Mouse (Mus musculus) gastrocnemius, postnatal 36 days (tissue): ENCODE results near the gene Vwa8. TPM values are rescaled to one million over a fixed set of nuclear protein-coding genes. Genes with fewer than 3 reads are reported as not detected.

ENCODE experiments used
- DNase-seq, 2 experiments: peaks; one replicate each; pipeline ENCODE4 v3.0.0; 2022
- intact Hi-C: fragments of 180-260 bp; cut with DNase I; formaldehyde crosslinking; loops from one replicate; pipeline ENCODE4 v1.15.1; 2025
- total RNA-seq, 2 experiments: library from RNA; stranded (reverse); gene quantifications; 2 replicates each; pipeline ENCODE4 v1.2.3; 2021

Vwa8 gene
- total RNA-seq, 2 experiments from 2014 or later: 70.7 to 73.1 TPM

DNA sequence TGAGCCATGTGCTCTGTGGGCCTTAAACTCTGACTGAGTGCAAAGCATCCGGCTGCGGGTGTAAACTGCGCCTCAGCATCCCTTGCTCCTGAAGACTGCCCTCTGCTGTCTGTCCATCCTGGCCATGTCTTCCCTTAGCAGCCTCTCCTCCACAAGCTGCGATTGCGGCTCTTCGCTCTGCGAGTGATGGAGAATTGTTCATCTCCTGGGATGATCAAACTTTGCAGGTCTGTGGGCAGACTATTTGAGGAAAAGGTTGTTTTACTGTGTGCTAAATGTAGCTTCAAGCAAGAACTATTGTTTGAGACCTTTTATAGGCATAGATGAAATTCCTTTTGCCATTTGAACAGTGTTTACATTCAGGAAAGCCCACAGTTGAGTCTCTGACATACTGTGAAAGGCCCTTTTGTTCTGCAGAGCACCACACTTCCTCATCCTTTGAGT is 286.1 kb downstream of the Vwa8 start:
- intact Hi-C loops: no loop called here

GRCm38 (mm10) chr14:79135441-79135840 is 286.6 kb downstream of the Vwa8 start:
- intact Hi-C loops: no loop called here
- no peak for DNase-seq

More for the DNA sequence above, 286.1 kb downstream of the Vwa8 start:
- no peak for DNase-seq

DNA sequence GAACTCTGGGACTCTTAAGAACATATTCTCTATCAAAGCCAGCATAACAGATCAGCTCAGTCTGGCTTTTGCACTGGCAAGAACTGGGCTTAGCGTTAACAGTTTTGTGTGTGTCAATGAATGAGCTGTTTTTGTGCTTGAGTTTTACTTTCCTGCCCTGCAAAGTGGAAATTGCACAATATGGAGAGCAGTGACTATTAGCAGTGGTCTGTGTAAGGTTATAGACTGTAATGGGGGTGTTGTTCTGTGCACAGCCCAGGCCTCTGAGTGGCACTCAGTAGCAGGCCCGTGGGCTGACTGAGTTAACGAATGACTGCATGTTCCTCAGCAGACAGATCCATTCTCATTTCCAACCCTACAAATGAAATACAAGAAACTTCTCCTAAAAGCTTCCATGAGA is 287.7 kb downstream of the Vwa8 start:
- no peak for DNase-seq
- intact Hi-C loops: no loop called here

- intact Hi-C loops: no loop called here
- no peak for DNase-seq
Measured at GRCm38 (mm10) chr14:79137100-79137499, 288.2 kb downstream of the Vwa8 start.

DNA sequence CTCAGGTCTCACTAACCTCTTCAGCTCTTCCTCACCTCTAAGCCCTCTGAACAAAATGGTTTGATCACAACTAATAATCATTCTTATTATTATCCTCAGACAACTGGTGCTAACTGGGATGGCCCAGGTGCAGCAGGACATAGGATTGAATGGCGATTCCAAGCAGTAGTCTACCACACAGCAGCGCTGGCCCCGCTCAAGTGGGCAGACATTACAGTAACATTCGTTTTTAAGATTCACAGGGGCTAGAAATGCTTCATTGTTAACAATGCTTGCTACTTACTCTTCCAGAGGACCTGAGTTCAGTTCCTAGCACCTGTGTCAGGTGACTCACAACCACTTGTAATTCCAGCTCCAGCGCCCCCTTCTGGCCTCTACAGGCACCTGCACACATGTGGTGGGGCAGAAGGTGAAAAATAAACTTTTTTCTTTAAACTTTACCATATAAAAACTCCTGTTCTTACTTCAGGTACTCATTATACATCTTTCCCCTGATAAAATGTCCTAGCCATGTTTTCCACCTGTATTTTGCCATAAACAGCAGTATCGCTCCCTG is 290.3 kb downstream of the Vwa8 start:
- intact Hi-C loops: no loop called here
- DNase-seq: no peak

DNA sequence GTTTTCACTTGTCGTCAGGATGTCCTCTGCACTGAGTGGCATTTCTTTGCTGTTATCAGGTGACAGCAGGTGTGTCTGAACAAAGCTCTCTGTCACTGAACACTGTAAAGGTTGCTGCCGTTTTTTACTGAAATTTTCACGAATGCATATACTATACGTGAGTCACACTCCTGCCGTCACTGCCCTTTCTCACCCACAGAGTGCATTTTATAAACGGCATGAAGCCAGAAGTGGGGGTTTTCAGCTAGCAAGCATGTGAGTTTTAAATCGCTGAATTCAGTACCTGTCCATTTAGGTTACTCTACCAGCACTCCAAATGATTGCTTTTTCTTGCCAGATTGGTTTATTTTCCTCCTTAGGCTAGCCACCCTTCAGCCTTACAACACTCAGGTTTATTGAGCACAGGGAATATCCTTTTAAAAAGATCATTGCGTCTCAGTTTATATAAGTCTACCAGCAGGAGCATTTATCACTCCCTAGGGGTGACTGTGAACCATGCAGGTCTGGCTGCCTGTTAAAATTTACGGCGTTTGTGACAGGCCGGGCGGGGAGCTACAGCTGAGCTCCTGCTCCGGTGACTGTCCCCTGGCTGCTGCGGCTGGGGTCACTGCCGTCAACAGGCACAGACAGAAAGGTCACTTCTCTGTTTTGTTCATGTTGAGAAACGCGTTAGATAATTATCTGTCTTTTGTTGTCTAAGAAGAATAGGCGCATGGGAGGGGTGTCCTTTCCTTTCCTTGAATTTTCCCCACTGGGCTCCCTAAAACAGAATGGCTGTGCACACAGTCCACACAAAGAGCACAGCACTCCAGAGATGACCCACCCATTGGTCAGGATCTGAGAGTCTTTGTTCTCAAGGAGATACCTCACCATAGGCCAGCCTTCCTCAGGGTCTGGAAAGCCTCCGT is 291.3 kb downstream of the Vwa8 start:
- peak in 1 of 2 experiments; percentile 42 for DNase-seq
- intact Hi-C loops: no loop called here

GRCm38 (mm10) chr14:79140826-79141219 is 292.0 kb downstream of the Vwa8 start:
- intact Hi-C loops: no loop called here

GRCm38 (mm10) chr14:79142342-79142741 is 293.5 kb downstream of the Vwa8 start:
- intact Hi-C loops: no loop called here
- DNase-seq: no peak

More at GRCm38 (mm10) chr14:79140826-79141219, 292.0 kb downstream of the Vwa8 start:
- DNase-seq: no peak

DNA sequence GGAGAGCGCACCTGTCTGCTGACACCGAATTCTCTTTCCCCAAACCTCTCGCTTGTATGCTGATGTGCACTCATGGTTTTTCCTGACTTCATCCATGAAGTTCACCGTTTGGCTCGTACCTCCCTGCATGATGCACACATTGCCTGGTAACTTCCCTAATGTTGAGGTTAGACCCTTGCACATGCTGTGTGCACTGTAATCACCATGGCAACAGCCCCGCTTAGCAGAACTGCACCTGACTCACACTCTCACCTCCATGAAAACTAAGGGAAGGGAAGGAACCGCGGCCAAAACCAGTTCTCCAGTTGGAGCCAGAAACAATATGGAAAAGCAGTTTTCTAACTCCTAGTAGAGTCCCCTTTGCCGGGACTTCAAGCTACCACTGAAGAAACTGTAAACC is 294.8 kb downstream of the Vwa8 start:
- intact Hi-C loops: no loop called here
- DNase-seq: no peak

GRCm38 (mm10) chr14:79144278-79145224 is 295.7 kb downstream of the Vwa8 start:
- no peak for DNase-seq
- intact Hi-C loops: no loop called here

GRCm38 (mm10) chr14:79151711-79152110 is 302.9 kb downstream of the Vwa8 start:
- no peak for DNase-seq
- intact Hi-C loops: no loop called here

DNA sequence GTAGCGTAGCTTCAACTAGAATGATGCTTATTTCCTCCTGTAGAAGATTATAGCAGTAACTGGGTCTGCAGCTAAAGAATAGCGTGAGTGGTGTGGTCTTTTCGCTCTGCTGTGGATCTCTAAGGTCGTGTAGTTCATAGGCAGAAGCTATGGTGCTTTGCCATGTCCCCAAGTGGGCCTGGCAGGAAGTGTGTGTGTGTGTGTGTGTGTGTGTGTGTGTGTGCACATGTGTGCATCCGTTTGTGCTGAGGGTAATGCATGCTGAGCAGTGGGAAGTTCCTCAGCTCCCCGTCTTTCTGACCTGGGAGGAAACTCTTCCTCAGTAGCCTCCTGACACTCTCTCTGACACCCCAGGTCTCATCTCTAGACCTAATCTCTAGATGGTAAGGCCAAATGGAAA is 305.0 kb downstream of the Vwa8 start:
- DNase-seq: no peak
- intact Hi-C loops: no loop called here

- intact Hi-C loops: no loop called here
- no peak for DNase-seq
Measured at GRCm38 (mm10) chr14:79154961-79155360, 306.1 kb downstream of the Vwa8 start.

DNA sequence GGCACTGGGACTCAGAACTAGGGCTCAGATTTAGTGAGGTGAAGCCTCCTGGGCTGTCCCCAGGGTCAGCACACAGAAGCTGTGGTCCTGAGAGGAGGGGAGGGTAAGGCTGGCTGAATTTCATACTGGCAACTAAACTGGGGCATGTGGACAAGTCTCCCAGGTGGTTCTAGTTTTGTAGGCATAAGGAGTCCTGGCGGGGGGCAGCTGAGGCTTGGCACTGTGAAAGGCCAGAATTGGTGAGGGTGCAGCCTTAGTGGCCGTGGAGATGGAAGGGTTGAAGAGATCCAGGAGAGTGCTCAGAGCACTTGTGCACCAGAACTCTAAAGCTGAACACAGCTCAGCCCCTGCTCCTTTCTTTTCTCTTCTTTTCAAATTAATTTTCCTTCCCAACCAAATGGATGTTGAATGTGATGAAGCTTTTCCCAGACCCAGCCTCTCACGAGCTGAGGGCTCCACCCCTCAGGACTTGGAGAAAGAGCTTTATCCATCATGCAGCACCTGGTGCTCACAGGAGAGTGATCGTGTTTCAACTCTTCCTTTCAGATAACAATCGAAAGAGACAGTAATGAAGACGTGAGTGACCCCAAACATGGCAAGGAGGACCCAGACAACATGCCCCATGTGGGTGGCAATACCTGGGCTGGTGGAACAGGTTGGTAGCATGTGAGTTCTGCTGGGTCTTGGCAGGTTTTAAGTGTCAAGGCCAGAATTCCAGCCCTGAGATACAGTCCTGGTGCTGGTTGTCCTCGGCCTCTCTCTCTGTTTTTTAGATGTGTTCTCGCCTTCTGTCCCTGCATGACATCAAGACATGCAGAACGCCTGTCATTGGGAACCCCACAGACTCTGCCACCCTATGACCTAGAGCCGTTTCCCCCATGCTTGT is 307.9 kb downstream of the Vwa8 start:
- intact Hi-C loops: no loop called here
- DNase-seq: no peak

GRCm38 (mm10) chr14:79157451-79158218 is 308.8 kb downstream of the Vwa8 start:
- DNase-seq: peak; percentile 17 to 42
- intact Hi-C loops: no loop called here

DNA sequence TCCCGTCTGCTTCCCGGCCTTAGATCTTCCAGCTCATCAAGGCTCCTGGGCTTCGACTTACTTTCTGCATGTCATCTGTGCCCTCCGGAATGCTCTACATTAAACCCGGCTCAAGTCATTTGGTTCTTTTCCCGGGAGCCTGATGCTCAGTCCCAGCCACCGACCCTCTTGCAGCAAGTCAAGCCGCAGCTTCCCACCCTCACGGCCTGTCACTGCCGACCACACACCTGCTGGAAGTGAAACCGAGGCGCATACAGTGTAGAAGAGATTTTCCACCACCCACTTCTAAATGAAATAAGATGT is 309.3 kb downstream of the Vwa8 start:
- intact Hi-C loops: no loop called here
- DNase-seq: no peak

GRCm38 (mm10) chr14:79158673-79159200 is 309.9 kb downstream of the Vwa8 start:
- intact Hi-C loops: no loop called here
- no peak for DNase-seq

GRCm38 (mm10) chr14:79159451-79159850 is 310.6 kb downstream of the Vwa8 start:
- intact Hi-C loops: no loop called here
- no peak for DNase-seq

DNA sequence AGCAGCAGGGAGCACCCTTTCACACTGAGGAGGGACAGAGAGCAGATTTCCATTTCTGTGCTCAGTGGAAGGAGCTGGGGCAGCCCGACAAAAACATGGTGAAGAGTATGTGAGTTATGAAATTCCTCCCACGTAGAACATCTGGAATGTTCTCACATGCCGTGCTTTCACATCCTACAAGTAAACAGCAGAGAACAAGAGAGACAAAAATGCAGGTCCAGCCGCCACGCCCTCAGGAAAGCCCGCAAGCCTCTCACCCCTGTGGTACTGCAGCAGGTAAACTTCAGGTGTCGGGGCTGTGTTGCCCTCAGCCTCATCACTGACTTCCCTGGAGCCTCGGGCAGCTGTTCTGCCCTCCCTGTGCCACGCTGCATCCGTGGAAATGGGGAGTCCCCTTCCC is 311.6 kb downstream of the Vwa8 start:
- intact Hi-C loops: no loop called here
- no peak for DNase-seq
